13 mouse cellular contexts compared by ENCODE assay signal in the genomic region with DNA sequence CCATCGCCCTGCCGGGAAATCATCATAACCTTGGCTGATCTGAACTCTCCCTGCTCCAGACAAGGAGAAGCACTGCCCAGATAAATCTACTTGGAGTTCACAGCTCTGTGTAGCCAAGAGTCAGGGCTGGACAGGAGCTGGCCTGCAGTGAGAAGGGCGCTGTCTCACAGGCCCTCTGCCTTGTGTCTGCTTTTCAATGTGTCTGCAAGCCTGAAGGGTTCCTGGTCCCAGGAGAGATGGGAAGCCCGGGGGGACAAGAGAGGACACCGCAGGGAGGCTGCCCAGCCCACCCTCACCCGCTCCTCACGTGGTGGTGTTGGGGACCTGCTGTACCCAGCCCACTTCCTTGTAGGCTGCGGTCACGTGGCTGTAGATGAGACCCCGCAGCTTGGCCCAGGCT. TPM values are rescaled to one million over a fixed set of nuclear protein-coding genes. Genes with fewer than 3 reads are reported as not detected.
DNase-seq lines count a peak whose midpoint lies in the region; ATAC-seq and TF ChIP-seq lines count a peak whose summit lies in the region.
"Had no signal": no experiment of that assay in that cellular context is flagged by ENCODE, and none has a peak within 500 bp of the region (broad histone marks: within the 10 kb centered on the region; RNA-seq: fewer than 3 reads in every experiment).

No protein-coding gene starts in this region.

- peaks cover 46% of the 10 kb centered on the region for H3K27me3 ChIP-seq in heart, embryonic 12.5 days (replicated peaks)
- peaks cover 93% of the 10 kb centered on the region for H3K27me3 ChIP-seq in midbrain, embryonic 10.5 days (ENCODE audit: low read depth, poor library complexity, severe bottlenecking)
- H3K27me3 ChIP-seq in midbrain, embryonic 13.5 days: peaks cover 52% of the 10 kb centered on the region
- peaks cover 41% of the 10 kb centered on the region for H3K27me3 ChIP-seq in heart, postnatal 0 days (ENCODE audit: control insufficient read depth, insufficient read depth, low read length)
- H3K27me3 ChIP-seq in stomach, embryonic 15.5 days (replicated peaks): peaks cover 19% of the 10 kb centered on the region
- H3K27me3 ChIP-seq in midbrain, embryonic 11.5 days (ENCODE audit: control insufficient read depth, insufficient read depth, low read length): peaks cover 29% of the 10 kb centered on the region

- H3K36me3 ChIP-seq in heart, embryonic 12.5 days: no peaks in the 10 kb centered on the region
- H3K36me3 ChIP-seq in midbrain, embryonic 10.5 days: no peaks in the 10 kb centered on the region
- H3K36me3 ChIP-seq in midbrain, embryonic 13.5 days: no peaks in the 10 kb centered on the region
- H3K36me3 ChIP-seq in heart, postnatal 0 days (replicated peaks; ENCODE audit: control insufficient read depth, insufficient read depth, low read length): no peaks in the 10 kb centered on the region
- H3K36me3 ChIP-seq in stomach, embryonic 15.5 days: no peaks in the 10 kb centered on the region
- no peaks in the 10 kb centered on the region for H3K36me3 ChIP-seq in midbrain, embryonic 11.5 days (ENCODE audit: control insufficient read depth, insufficient read depth, low read length)
- H3K36me3 ChIP-seq: embryonic facial prominence, embryonic 12.5 days had no signal

- no peak for TF ChIP-seq EP300 in heart, postnatal 0 days (IDR thresholded peaks at IDR 0.05; ENCODE audit: low read depth)

- 65% methylated on average over 10 of the region's 10 CpGs for WGBS in heart, embryonic 12.5 days
- WGBS in midbrain, embryonic 10.5 days: 73% methylated on average over 10 of the region's 10 CpGs
- WGBS in midbrain, embryonic 13.5 days: 72% methylated on average over 10 of the region's 10 CpGs
- WGBS in heart, postnatal 0 days: 67% methylated on average over 10 of the region's 10 CpGs
- WGBS in stomach, embryonic 15.5 days: 73% methylated on average over 10 of the region's 10 CpGs
- 75% methylated on average over 10 of the region's 10 CpGs for WGBS in midbrain, embryonic 11.5 days

- intact Hi-C loops in heart, postnatal 14 days (cut with DNase I): no loop called here

- peak overlapping the region; percentile 19; the same call in 1 of the 2 replicates for H3K9ac ChIP-seq in heart, embryonic 12.5 days
- no peak overlapping the region for H3K9ac ChIP-seq in midbrain, embryonic 13.5 days (replicated peaks)
- no peak overlapping the region for H3K9ac ChIP-seq in heart, postnatal 0 days (replicated peaks; ENCODE audit: low read depth, low read length)
- no peak overlapping the region for H3K9ac ChIP-seq in stomach, embryonic 15.5 days
- no peak overlapping the region for H3K9ac ChIP-seq in midbrain, embryonic 11.5 days (ENCODE audit: low read length)
- H3K9ac ChIP-seq: embryonic facial prominence, embryonic 12.5 days had no signal

- no peak overlapping the region for H3K4me2 ChIP-seq in heart, embryonic 12.5 days
- no peak overlapping the region for H3K4me2 ChIP-seq in midbrain, embryonic 13.5 days (replicated peaks)
- no peak overlapping the region for H3K4me2 ChIP-seq in heart, postnatal 0 days (ENCODE audit: low read depth, low read length)
- H3K4me2 ChIP-seq in stomach, embryonic 15.5 days: no peak overlapping the region
- no peak overlapping the region for H3K4me2 ChIP-seq in midbrain, embryonic 11.5 days
- H3K4me2 ChIP-seq: embryonic facial prominence, embryonic 12.5 days had no signal

- H3K4me1 ChIP-seq in heart, embryonic 12.5 days (replicated peaks): peaks cover 48% of the 10 kb centered on the region
- peaks cover 72% of the 10 kb centered on the region for H3K4me1 ChIP-seq in midbrain, embryonic 10.5 days
- H3K4me1 ChIP-seq in midbrain, embryonic 13.5 days (replicated peaks): peaks cover 28% of the 10 kb centered on the region
- peaks cover 2% of the 10 kb centered on the region; the same call in 1 of the 2 replicates for H3K4me1 ChIP-seq in heart, postnatal 0 days (ENCODE audit: control insufficient read depth, insufficient read depth)
- peaks cover 44% of the 10 kb centered on the region for H3K4me1 ChIP-seq in stomach, embryonic 15.5 days
- peaks cover 13% of the 10 kb centered on the region for H3K4me1 ChIP-seq in midbrain, embryonic 11.5 days (ENCODE audit: control insufficient read depth, insufficient read depth, low read length)

- H3K4me3 ChIP-seq in heart, embryonic 12.5 days: no peak overlapping the region
- no peak overlapping the region for H3K4me3 ChIP-seq in midbrain, embryonic 10.5 days
- no peak overlapping the region for H3K4me3 ChIP-seq in midbrain, embryonic 13.5 days (replicated peaks)
- no peak overlapping the region for H3K4me3 ChIP-seq in heart, postnatal 0 days (ENCODE audit: low read depth, low read length)
- no peak overlapping the region for H3K4me3 ChIP-seq in stomach, embryonic 15.5 days (replicated peaks)
- no peak overlapping the region for H3K4me3 ChIP-seq in midbrain, embryonic 11.5 days (ENCODE audit: low read depth, low read length)
- H3K4me3 ChIP-seq: embryonic facial prominence, embryonic 12.5 days had no signal

- ATAC-seq in heart, embryonic 12.5 days (ENCODE audit: insufficient number of reproducible peaks, low FRiP score): no peak
- no peak for ATAC-seq in midbrain, embryonic 13.5 days
- no peak; the same call in 1 of the 2 replicates for ATAC-seq in heart, postnatal 0 days (ENCODE audit: insufficient read depth, low read depth)
- ATAC-seq in stomach, embryonic 15.5 days (ENCODE audit: insufficient read depth, low FRiP score, low read depth): no peak
- ATAC-seq in midbrain, embryonic 11.5 days (ENCODE audit: low FRiP score): no peak
- ATAC-seq: hindbrain, postnatal 0 days had no signal

- no peak for DNase-seq in heart, postnatal 14 days
- DNase-seq in midbrain, embryonic 10.5 days (ENCODE audit: low spot score): no peak
- no peak for DNase-seq in heart, postnatal 0 days (ENCODE audit: low spot score)
- no peak for DNase-seq in midbrain, embryonic 11.5 days (ENCODE audit: low spot score, missing footprints)
- DNase-seq: layer of hippocampus, postnatal 36 days; retina, postnatal 1 day; thymus, adult 2 months had no signal

- no peak overlapping the region for H3K27ac ChIP-seq in heart, embryonic 12.5 days (ENCODE audit: poor library complexity, severe bottlenecking)
- peak overlapping the region; percentile 35; the same call in 1 of the 2 replicates for H3K27ac ChIP-seq in midbrain, embryonic 10.5 days (replicated peaks)
- H3K27ac ChIP-seq in midbrain, embryonic 13.5 days: no peak overlapping the region
- peak overlapping the region; percentile 73 for H3K27ac ChIP-seq in heart, postnatal 0 days (ENCODE audit: low read depth)
- H3K27ac ChIP-seq in stomach, embryonic 15.5 days: peak overlapping the region; percentile 89
- H3K27ac ChIP-seq in midbrain, embryonic 11.5 days (ENCODE audit: low read depth, low read length): no peak overlapping the region
- H3K27ac ChIP-seq: hindbrain, postnatal 0 days had no signal

- no peaks in the 10 kb centered on the region for H3K9me3 ChIP-seq in heart, embryonic 12.5 days (replicated peaks)
- no peaks in the 10 kb centered on the region for H3K9me3 ChIP-seq in midbrain, embryonic 10.5 days (replicated peaks)
- H3K9me3 ChIP-seq in midbrain, embryonic 13.5 days: no peaks in the 10 kb centered on the region
- no peaks in the 10 kb centered on the region for H3K9me3 ChIP-seq in heart, postnatal 0 days (replicated peaks; ENCODE audit: control insufficient read depth, low read length)
- H3K9me3 ChIP-seq in stomach, embryonic 15.5 days: no peaks in the 10 kb centered on the region
- H3K9me3 ChIP-seq in midbrain, embryonic 11.5 days (ENCODE audit: control insufficient read depth, low read length): no peaks in the 10 kb centered on the region
- H3K9me3 ChIP-seq: embryonic facial prominence, embryonic 12.5 days had no signal

- no peak for TF ChIP-seq CTCF in heart, postnatal 0 days (IDR thresholded peaks at IDR 0.05; ENCODE audit: low read depth)

RNA-seq across cellular contexts. Expression of a gene that starts 4.4 kb away (rescaled TPM):
- polyA plus RNA-seq in heart, embryonic 12.5 days (2016; fragmentation: Nextera tagmentation; extraction: Ambion mirVana): 0.73 TPM in 1 of 2 replicates, not detected in the other
- total RNA-seq in heart, postnatal 14 days (2021): 1 to 10 TPM; 1.4 to 1.9 TPM
- polyA plus RNA-seq in midbrain, embryonic 10.5 days (2016; fragmentation: Nextera tagmentation; extraction: Ambion mirVana): 0.65 and 0.77 TPM in 2 replicates
- 1.0 and 1.2 TPM in 2 replicates for polyA plus RNA-seq in midbrain, embryonic 13.5 days (2015; fragmentation: Nextera tagmentation; extraction: Ambion mirVana)
- not detected in 2 replicates for total RNA-seq in heart, postnatal 0 days (2014; rRNA removed; ENCODE audit: low replicate concordance)
- polyA plus RNA-seq in heart, postnatal 0 days (2015; fragmentation: Nextera tagmentation; extraction: Ambion mirVana): 2.5 and 2.6 TPM in 2 replicates
- polyA plus RNA-seq in stomach, embryonic 15.5 days (2015; fragmentation: Nextera tagmentation; extraction: Ambion mirVana): 1.2 and 1.3 TPM in 2 replicates
- 0.22 and 1.0 TPM in 2 replicates for polyA plus RNA-seq in midbrain, embryonic 11.5 days (2014; fragmentation: Nextera tagmentation; extraction: Ambion mirVana)
- total RNA-seq: CH12.LX had no signal

RNA-seq across cellular contexts. Expression of a gene that starts 5.1 kb away (rescaled TPM):
- 1.3 and 1.4 TPM in 2 replicates for polyA plus RNA-seq in heart, embryonic 12.5 days (2016; fragmentation: Nextera tagmentation; extraction: Ambion mirVana)
- total RNA-seq in heart, postnatal 14 days (2021): 10 to 100 TPM; 50.4 to 57.4 TPM
- polyA plus RNA-seq in midbrain, embryonic 10.5 days (2016; fragmentation: Nextera tagmentation; extraction: Ambion mirVana): 2.5 and 2.8 TPM in 2 replicates
- polyA plus RNA-seq in midbrain, embryonic 13.5 days (2015; fragmentation: Nextera tagmentation; extraction: Ambion mirVana): 8.8 TPM in 2 replicates
- 11.4 and 38.8 TPM in 2 replicates for total RNA-seq in heart, postnatal 0 days (2014; rRNA removed; ENCODE audit: low replicate concordance)
- polyA plus RNA-seq in heart, postnatal 0 days (2015; fragmentation: Nextera tagmentation; extraction: Ambion mirVana): 21.1 and 21.6 TPM in 2 replicates
- 16.7 and 17.7 TPM in 2 replicates for polyA plus RNA-seq in stomach, embryonic 15.5 days (2015; fragmentation: Nextera tagmentation; extraction: Ambion mirVana)
- 1.7 and 2.1 TPM in 2 replicates for polyA plus RNA-seq in midbrain, embryonic 11.5 days (2014; fragmentation: Nextera tagmentation; extraction: Ambion mirVana)
- total RNA-seq: CH12.LX had no signal

RNA-seq across cellular contexts. Expression of a gene that starts 22.2 kb away (rescaled TPM):
- 7.5 and 8.1 TPM in 2 replicates for polyA plus RNA-seq in heart, embryonic 12.5 days (2016; fragmentation: Nextera tagmentation; extraction: Ambion mirVana)
- total RNA-seq in heart, postnatal 14 days (2021): 10 to 100 TPM; 15.1 to 15.3 TPM
- 2.5 and 3.3 TPM in 2 replicates for polyA plus RNA-seq in midbrain, embryonic 10.5 days (2016; fragmentation: Nextera tagmentation; extraction: Ambion mirVana)
- 0.76 and 0.77 TPM in 2 replicates for polyA plus RNA-seq in midbrain, embryonic 13.5 days (2015; fragmentation: Nextera tagmentation; extraction: Ambion mirVana)
- total RNA-seq in heart, postnatal 0 days (2014; rRNA removed; ENCODE audit: low replicate concordance): 19.0 and 25.5 TPM in 2 replicates
- polyA plus RNA-seq in heart, postnatal 0 days (2015; fragmentation: Nextera tagmentation; extraction: Ambion mirVana): 5.8 and 6.1 TPM in 2 replicates
- polyA plus RNA-seq in stomach, embryonic 15.5 days (2015; fragmentation: Nextera tagmentation; extraction: Ambion mirVana): 7.4 and 7.5 TPM in 2 replicates
- 1.2 and 1.3 TPM in 2 replicates for polyA plus RNA-seq in midbrain, embryonic 11.5 days (2014; fragmentation: Nextera tagmentation; extraction: Ambion mirVana)

Comparison
In these comparisons a context has a peak if more than half of its experiments do, and no peak if none do; other contexts are left out.
1. H3K27ac ChIP-seq: peak in midbrain, embryonic 10.5 days (single experiment), heart, postnatal 0 days (single experiment) and stomach, embryonic 15.5 days (single experiment); none in heart, embryonic 12.5 days (single experiment), midbrain, embryonic 13.5 days (single experiment) and midbrain, embryonic 11.5 days (single experiment).